Mouse (Mus musculus) frontal cortex, postnatal 36 days (tissue): ENCODE data around the gene Kif3b.
"Not testable (repeated sequence)": the region's sequence is repeated elsewhere in the genome, so short reads cannot be mapped to it uniquely, and the experiment has no call there.

Experiments used
- DNase-seq, 2 experiments: peaks; one replicate each; pipeline ENCODE4 v3.0.0; 2022; ENCODE audit warnings: low spot score in 2 of 2

Gene Kif3b

GRCm38 (mm10) chr2:153345454-153346220 lies 54.4 kb downstream of the Kif3b start, which contains the start of gene Asxl1:
Gene Asxl1, plus strand, starts transcription at chr2:153345829.
- DNase-seq = peak; percentile 92 to 95

DNA sequence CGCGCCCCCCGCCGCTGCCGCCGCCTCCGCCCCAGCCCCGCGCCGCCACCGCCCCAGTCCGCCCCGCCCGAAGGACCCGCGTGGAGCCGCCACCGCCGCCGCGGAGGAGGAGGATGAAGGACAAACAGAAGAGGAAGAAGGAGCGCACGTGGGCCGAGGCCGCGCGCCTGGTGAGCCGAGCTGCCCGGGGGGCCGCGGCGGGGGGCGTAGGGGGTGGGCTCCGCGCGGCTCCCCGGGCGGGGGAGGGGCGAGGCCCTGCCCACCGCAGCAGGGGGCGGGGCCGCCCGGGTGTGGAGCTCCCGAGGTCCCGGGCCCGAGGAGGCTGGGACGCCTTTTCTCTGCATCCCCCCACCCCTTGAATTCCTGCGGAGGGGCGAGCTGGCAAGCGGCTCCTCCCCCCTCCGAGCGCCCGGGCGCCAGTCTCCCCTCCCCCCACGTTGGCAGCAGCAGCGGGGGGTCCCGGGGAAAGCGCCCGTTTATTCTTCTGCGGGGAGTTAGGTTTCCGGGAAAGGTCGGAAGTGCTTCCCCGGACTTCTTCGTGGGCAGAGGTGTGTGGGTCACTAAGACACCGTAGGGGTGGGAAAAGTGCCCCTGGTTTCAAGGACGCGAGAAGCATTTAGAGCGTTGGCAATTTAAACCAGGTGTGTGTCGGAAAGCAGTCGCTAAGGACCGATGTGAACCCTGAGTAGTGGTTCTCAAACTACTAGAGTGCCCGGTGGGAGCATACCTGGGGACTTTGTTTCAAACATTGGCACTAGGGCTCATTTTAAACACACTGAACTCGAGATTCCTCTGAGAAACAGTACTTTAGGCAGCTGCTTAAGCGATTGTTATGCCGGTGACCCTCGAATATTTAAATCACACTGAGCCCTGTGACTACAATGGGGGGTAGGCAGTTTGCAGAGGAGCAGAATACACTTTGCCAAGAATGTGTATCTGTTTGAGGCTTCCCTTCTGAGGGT lies 55.3 kb downstream of the Kif3b start:
- no peak for DNase-seq

- DNase-seq = no peak
Measured at GRCm38 (mm10) chr2:153347183-153347781, 56.1 kb downstream of the Kif3b start.

DNA sequence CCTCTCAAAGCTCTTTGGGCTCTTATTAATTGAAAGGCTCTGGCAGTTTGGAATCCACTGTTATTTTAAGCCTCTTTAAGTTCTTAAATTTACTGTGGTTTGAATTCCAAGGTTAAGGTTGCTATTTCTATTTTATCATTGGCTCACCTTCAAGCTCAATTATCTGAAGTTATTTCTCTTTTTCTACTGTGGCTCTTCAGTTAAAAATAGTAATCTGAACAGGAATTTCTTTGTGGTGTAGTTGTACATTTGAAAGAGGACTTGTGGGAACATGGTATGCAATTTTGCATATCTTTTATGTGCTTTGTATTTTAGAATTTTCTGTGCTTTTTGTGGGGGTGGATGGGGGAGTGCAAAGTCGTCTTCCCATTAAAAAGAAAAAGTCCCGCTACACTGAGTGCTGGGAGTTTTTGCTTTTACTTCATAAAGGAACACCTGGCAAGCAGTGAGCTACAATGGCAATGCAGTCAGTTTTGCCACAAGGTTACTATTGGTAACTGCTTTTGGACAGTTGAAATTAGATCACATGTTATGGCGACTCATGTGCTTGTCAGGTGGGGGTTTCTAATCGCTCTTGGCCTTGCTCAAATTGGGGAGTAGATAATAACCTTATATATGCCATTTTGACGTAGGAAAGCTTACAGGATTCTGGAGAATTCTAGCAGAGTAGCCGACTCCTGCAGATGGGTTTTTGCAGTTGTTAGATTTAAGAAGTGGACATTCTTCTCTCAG lies 57.1 kb downstream of the Kif3b start:
- no peak for DNase-seq

DNA sequence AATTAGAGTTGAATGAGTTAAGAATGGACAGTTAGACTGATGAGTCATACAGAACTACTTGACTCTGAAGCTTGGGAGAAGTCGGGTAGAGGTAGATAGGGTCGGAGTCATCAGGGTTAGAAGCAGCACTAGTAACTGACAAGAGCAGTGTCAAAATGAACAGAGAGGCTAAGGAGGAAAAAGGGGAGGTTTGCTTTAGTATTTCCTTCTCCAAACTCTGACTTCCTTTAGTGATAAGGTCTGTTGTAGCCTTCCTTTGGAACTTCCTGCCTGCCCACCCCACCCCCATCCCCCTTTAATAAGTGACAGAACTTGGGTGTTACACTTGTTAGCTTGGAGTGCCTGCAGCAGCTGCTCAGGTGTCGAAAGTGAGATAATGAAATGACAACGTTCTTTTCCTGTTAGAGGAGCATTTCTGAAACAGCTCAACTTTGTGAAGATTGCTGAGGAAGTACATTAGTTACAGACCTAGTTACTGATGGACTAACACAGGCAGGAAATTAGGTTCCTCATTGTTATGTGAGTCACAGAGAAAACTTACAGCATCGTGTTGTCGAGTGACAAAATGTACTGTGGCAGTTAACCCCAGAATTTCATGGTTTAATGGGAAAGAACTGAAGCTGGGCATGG lies 59.5 kb downstream of the Kif3b start:
- no peak for DNase-seq

- DNase-seq = no peak
Measured at GRCm38 (mm10) chr2:153354648-153355047, 63.4 kb downstream of the Kif3b start.

GRCm38 (mm10) chr2:153356784-153357183 lies 65.6 kb downstream of the Kif3b start:
- DNase-seq = no peak

DNA sequence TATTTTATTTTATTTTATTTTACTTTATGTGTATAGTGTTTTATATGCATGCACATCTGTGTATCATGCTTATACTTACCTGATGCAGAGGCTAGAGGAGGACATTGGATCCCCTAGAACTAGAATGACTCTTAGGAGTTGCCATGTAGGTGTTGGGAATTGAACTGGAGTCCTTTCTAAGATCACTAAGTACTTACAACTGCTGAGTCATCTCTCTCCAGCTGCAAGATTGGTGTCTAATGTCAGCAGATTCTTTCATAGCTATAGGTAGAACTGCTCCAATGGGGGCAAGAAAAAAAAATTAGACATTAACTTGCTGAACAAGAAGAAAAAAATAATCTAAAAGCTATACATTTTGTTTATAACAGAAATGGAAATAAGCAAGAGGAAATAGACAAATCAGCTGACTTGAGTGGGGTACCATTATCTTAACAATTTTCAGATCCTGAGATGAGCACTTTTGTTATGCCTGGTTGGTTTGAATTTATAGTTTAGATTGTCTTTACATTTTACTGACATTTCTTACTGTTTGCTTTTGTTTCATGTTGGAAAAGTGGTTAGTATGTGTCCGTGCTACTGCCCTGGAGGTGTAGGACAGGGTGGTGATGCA lies 70.0 kb downstream of the Kif3b start:
- no peak for DNase-seq

DNA sequence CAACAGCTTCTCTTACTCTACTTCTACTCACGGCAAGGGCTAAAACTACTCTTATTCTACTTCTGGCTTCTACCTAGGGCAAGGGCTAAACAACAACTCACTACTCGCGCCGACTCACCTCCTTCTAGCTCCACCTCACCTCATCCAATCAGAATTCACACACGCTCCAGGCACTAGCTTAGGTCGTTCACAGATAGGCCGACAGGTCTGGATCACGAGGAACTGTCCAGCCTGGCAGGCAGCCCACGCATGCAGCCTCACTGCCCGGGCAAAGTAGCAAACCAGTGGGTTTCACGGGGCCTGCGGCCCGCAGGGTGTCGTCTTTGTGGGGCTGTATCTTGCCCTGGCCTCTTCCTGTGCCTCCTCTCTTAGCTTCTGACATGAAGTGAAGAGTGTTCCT lies 73.3 kb downstream of the Kif3b start:
- not testable (repeated sequence) for DNase-seq

- DNase-seq = no peak
Measured at GRCm38 (mm10) chr2:153370871-153371270, 79.7 kb downstream of the Kif3b start.

- no peak for DNase-seq
Measured at GRCm38 (mm10) chr2:153375380-153375779, 84.2 kb downstream of the Kif3b start.

DNA sequence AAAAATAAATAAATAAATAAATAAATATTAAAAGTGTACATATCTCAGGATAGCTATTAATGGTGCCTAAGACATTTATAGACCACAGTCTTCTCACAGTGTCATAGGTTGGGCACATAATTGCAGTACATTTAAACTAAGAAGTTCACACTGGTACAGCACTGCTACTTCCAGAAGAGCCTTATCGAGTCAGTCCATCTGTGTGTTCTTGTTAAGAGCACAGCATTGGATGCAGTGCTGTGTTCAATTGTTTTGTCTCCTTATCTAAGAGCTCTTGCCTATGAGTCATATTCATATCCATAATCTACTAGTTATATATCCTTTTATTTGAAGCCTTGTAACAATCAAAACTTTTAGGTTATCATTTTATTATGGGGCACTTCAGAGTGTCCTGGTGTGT lies 89.3 kb downstream of the Kif3b start:
- DNase-seq = no peak
